Mouse (Mus musculus): Measurements from ENCODE around the gene Lrrc20.
"Not testable (repeated sequence)": the region's sequence is repeated elsewhere in the genome, so short reads cannot be mapped to it uniquely, and the experiment has no call there.

Gene Lrrc20

GRCm38 (mm10) chr10:61587241-61587849 is 111.7 kb downstream of the Lrrc20 start:
- no peak for DNase-seq (ENCODE audit: low read depth)

GRCm38 (mm10) chr10:61597991-61598390 is 122.4 kb downstream of the Lrrc20 start:
- DNase-seq (ENCODE audit: low read depth), result no peak

DNA sequence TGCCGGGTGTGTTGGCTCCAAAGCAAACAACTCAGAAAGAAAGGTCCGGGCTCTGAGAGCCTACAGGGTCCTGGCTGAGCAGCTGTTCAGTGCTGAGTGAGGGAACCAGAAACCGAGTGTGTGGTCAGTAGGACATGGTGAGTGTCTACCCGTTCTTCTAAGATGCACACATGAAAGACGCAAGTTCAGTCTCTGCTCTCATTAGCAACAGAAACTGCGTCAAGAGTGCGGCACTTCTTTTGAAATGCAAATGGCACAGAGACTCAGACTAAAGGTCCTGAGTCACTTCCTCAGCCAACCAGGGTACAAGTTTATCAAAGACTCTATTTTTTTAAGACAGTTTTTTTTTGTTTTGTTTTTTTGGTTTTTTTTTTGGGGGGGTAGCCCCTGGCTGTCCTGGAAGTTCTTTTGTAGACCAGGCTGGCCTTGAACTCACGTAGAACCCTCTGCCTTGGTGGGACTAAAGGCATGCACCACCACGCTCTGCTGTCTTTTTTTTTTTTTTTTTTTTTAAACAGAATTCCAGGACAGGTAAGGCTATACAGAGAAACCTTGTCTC is 124.0 kb downstream of the Lrrc20 start:
- no peak for DNase-seq (ENCODE audit: low read depth)

GRCm38 (mm10) chr10:61602283-61603033 is 126.9 kb downstream of the Lrrc20 start:
- DNase-seq (ENCODE audit: low read depth), result peak; percentile 86

DNA sequence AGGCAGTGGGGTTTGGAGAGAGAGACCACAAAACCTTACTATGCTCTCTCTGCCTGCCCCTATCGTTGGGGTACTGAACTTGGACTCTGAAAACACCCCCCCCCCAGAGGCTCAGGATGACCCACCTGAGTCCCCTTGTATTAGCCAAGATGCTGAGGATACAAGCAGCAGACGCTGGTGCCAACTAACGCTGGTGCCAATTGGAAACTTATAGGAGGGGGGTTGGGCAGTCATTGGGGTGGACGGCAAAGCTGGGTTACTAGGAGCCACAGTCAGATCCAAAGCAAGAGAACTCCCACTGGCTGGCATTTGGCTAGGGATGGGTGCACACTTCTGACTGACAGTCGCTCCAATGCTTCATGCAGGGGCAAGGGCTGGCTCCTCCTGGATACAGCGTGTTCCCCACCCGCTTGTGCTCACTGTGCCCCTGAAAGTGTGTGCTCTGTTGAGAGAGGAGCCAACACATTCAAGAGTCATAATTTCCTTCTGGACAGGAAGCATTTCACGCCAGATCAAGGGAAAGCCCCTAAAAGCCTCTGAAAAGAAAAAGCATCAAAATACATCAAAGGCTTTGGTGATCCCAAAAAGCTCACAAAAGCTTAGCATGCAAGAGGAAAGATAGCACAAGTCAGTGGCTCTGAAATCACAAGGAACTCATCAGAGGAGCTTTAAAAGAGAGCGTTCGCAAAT is 128.9 kb downstream of the Lrrc20 start:
- no peak for DNase-seq (ENCODE audit: low read depth)

- not testable (repeated sequence) for DNase-seq (ENCODE audit: low read depth)
Observed at GRCm38 (mm10) chr10:61605381-61605780, 129.8 kb downstream of the Lrrc20 start.

DNA sequence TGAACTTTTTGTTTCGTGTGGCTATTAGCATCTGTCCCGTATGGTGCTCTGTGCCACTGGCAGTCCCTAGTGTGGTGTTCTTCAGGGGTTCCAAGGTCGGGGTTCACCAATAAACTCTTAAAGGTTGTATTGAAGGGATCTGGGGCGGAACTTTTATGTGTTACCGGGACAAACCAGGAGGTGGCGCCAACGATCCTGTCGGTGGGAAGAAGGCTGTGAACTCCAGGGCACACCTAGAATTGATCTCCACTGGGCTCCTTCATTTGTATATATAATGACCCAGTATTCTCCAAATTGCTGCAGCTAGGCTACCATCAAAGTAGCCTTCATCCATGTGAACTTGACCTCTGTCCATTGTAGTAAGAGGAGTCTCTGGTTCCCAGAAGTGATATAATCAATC is 130.2 kb downstream of the Lrrc20 start:
- DNase-seq (ENCODE audit: low read depth), result peak; percentile 85

DNA sequence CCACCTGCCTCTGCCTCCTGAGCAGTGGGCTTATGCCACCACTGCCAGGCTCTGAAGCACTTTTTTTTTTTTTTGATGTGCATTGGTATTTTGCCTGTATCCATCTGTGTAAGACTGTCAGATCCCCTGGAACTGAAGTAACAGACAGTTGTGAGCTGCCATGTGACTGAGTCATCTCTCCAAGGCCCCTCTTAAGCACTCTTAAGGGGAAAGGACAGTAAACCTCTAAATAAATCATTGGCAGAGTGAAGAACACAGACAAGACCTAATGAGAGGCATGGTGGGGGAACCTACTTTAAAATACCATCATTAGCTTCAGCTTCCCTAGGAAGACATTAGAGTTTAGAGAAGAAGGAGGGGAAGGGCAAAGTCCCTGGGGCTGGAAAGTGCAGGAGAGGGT is 132.6 kb downstream of the Lrrc20 start:
- no peak for DNase-seq (ENCODE audit: low read depth)

- DNase-seq (ENCODE audit: low read depth), result peak; percentile 46
Observed at GRCm38 (mm10) chr10:61610650-61611235, 135.1 kb downstream of the Lrrc20 start.

DNA sequence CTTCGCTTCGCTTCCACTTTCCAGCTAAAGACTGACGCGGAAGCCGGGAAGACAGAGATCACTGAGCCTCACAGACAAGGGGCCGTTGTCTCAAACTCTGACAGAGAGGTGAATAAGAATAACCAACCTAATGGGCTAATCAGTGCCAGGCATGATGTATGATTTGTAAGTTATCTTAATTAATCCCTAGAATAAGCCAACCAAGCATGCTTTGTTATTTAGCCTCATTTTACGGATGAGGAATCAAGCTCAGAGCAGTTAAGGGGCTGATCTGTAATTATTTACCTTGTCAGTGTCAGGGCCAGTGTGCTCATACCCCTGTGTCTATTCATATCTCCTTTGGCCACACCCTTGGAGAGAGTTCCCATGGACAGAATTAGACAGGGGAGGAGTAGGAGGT is 138.7 kb downstream of the Lrrc20 start:
- DNase-seq (ENCODE audit: low read depth), result no peak

- DNase-seq (ENCODE audit: low read depth), result no peak
Observed at GRCm38 (mm10) chr10:61618528-61618927, 142.9 kb downstream of the Lrrc20 start.

DNA sequence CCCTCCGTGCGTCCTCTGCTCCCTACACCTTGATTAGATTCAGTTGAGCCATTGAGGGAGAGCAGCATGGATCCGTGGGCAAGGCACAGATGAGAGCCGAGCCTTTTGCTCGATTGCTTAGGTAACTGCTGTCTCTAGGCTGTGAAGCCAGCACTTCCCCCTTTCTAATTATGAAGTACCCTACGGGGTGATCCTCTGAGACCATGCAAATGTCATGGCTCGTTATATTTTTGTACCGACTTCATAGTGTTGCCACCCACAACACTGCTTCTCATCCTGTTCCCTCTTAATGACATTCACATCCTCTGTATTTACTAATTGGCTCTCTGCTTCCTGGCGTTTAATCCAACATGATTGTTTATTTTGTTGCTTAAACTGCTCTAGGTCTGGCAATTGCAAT is 146.1 kb downstream of the Lrrc20 start:
- no peak for DNase-seq (ENCODE audit: low read depth)

DNA sequence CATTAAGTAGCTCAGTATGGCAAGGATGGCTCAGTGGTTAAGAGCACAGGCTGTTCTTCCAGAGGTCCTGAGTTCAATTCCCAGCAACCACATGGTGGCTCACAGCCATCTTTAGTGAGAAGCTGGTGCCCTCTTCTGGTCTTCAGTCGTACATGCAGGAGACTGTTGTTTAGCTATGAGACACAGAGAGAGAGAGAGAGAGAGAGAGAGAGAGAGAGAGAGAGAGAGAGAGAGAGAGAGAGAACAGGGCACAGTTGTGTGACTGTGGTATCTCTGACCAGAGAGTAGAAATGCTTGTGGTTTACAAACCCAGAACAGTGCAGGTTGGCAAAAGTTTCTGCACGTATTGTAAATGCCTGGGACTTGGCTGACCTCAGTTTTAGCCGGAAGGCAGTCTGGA is 148.3 kb downstream of the Lrrc20 start:
- not testable (repeated sequence) for DNase-seq (ENCODE audit: low read depth)

- no peak for DNase-seq (ENCODE audit: low read depth)
Observed at GRCm38 (mm10) chr10:61624771-61625170, 149.2 kb downstream of the Lrrc20 start.

GRCm38 (mm10) chr10:61625381-61626257 is 150.0 kb downstream of the Lrrc20 start:
- no peak for DNase-seq (ENCODE audit: low read depth)

DNA sequence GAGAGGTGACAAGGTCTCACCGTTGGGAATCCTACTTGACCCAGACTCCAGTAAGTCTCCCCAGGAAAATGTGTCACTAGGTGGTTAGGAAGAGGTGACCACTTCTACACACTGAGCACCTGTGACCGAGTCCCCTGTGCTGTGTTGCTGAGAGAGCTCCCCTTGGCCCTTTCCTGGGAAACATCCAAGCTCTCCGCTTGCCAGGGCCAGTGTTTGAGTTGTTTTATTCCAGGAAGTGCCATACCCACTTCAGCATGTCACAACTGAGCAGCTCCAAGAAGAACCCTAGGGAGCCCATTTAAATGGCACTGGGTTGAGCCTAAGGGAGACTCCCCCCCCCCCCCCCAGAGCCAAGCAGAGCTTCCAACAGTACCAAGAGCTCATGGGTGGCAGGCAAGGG is 150.9 kb downstream of the Lrrc20 start:
- DNase-seq (ENCODE audit: low read depth), result no peak

DNA sequence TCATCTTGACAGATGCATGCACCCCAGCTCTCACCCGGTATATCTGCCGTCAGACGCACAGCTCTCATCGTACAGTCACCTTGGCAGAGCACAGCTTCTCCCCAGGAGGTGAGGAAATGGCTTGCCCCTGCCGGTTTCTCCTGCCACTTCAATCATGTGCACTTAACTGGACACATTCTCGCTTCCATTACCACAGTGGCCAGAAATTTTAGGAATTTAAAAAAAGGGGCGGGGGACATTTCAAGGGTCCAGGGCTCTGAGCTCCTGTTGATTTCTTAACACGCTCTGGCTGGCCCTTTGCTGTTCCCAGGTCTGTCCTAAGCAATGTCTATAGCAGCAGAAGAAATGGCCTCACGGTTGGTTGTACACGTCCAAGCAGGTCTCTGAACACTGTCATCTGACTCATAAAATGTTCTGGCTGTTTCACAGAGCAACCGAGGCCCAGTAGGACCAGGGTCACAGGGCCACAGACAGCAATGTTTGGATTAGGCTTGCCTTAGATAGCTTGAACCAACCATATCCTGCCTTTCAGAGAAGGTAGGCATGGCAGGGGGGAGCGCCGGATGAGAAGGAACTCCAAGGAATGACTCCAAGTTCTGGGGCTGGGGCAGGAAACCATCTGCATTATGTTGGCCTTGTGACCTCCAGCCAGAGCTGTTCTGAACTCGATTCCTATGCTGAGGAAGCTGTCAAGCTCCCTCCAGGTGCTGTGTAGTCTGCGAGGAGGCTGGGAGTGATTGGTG is 151.8 kb downstream of the Lrrc20 start:
- no peak for DNase-seq (ENCODE audit: low read depth)

DNA sequence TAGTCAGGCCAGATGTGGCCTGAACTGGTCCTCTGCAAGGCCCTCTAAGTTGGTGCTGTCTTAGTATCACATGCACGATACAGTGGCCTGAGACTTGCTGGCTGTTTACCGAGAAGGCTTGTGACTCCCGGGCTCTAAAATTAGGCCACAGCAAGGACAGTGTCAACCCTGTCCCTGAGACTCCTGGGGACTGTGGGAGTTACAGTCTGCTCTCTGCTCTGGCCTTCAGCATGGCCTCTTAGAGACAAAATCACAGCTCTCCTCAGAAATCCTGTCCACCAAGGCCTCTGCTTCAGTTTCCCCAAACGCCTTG is 152.3 kb downstream of the Lrrc20 start:
- no peak for DNase-seq (ENCODE audit: low read depth)

Data from naive thymus-derived CD4-positive, alpha-beta T cell, adult 2 months (primary cell).